Mouse (Mus musculus): Measurements from ENCODE around the gene Cgas.

Cgas gene

DNA sequence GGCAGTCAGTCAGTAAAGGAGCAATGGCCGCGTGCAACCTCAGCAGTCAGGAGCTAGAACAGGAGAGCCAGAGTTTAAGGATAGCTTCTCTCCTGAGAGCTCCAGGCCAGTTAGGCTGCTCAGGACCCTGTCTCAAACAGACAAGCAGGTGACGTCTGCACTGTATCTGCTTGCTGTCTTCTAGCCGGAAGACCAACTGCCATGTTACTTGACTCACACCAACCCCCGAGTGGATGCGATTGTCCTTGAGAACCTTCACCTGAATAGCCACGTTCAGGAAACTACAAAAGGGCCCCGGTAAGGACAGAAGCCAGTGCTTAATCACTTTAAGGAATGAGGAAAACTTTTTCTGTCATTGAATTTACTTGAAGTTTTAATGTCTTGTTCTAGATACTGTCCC is 14.0 kb upstream of the Cgas start:
- no peak for DNase-seq

DNA sequence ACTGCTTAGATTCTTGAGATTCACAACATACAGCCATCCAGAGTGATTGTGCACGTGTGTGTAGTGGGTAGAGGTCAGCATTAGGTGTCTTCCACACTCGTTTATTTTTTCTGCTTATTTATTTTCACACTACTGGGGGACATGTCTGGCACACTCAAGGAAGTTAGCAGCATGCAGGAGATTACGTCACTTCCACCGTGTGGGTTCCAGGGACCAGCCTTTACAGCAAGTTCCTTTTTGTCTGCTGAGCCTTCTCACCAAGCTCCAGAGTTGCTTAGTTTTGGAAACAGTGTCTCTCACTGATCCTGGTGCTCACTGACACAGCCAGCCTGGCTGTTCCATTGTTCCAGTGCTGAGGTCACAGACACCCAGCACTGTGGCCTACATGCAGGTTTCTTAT is 8.3 kb upstream of the Cgas start:
- no peak for DNase-seq

- no peak for DNase-seq
Observed at GRCm38 (mm10) chr9:78450404-78450803, 7.4 kb upstream of the Cgas start.

DNA sequence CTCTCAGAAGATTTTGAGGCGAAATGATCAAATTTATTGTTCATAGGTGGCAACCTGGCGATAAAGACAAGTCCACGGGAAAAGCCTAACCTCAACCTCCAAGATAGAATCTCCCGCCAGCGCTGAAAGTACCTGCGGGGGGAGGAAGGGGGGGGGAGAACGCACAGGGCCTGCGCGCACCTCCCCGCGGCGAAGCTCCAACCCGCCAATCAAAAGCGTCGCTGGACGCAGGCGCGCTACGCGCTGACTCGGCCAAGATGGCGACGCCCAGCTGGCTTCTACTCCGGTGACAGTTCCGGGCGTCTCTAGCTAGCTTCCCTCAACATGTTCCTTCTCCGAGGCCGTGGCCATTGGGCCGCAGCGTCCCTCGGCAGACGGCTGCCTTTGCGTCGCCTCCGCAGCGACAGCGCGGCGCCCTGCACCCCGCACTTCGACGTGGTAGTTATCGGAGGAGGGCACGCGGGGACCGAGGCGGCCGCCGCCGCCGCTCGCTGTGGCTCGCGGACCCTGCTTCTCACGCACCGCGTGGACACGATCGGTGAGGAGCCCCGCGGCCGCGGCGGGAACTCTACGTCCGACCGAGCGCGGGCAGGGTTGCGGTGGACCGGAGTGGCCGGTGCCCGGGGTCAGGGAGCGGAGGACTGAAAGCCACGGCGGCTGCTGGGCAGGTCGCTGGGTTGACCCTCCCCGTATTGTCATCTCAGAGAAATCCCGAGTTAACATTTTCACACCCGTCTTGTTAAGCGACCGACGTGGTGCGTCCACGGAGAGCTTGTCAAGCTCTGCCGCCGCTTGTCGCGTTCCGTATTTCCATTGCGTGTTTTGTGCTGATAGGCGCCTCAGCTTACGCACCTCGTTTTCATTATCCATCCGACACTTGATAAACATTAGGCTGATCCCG is 5.2 kb upstream of the Cgas start, which contains the start of the genes Mto1 and Gm17324:
Mto1 (plus strand) TSS at position 236 of the 901 bp plus-strand sequence.
Gm17324 (minus strand) TSS at position 814 of the 901 bp plus-strand sequence.
- DNase-seq: peak; percentile 79

DNA sequence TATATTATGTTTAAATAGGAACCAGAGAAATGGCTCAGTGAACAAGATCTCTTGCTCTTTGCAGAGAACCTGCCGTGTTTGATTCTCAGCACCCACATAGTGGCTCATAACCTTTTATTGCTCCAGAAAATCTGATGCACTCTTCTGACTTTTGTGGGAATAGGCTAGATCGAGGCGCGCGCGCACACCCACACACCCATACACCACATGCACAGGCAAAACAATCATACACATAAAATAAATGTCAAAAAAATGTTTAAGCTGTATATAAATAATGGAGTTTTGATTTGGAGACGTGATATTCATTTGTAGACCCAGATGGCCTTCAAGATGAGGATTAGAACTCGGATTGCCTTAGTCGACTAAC is 4.6 kb upstream of the Cgas start:
- DNase-seq: no peak

- no peak for DNase-seq
Observed at GRCm38 (mm10) chr9:78442237-78442578, 829 bp downstream of the Cgas start.

DNA sequence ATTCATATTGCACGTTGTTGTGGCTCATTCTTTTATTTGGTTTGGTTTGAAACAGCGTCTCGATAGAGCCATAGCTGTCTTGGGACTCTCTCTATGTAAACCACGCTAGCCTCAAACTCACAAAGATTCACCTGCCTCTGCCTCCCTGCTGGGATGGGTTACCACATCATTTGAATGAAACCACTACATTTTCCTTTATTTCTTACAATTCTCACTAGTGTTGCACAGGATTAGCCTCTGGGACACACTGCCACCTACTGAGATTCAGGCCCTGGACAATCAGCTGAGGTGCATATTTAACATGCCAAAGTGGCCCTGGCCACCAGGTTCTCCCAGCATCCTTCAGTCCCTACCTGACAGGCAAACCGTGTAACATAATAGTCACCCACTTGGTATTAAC is 3.6 kb downstream of the Cgas start:
- DNase-seq: no peak

DNA sequence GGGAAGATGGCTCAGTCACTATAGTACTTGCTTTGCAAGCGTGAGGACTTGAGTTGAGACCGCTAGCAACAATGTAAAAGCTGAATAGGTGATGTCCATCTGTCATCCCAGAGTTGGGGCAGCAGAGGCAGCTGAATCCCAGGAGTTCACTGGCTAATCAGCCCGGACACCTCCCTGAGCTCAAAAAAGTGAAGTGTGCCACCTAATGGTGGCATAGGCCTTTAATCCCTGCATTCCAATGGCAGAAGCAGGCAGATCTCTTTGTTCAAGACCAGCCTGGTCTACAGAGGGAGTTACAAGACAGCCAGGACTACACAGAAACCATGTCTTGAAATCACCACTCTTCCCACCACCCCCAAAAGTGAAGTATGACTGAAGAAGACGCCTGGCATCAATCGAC is 10.6 kb downstream of the Cgas start:
- no peak for DNase-seq

DNA sequence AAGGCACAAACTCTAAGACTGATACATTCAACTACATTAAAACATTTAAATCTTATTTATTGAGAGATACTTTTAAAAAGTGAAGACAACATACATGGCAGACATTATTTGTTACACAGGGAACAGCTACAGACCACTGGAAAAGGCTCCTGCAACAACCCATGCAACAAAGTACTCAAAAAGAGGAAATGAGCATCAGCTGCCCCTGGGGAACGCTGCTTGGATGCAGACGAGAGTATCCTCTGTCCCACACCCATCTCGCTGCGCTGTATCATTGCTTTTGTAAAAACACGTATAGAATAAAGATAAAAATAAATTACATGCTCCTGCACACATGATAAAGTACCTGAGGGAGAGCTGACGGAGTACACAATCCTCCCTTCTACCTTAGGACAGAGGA is 12.6 kb downstream of the Cgas start:
- no peak for DNase-seq

DNA sequence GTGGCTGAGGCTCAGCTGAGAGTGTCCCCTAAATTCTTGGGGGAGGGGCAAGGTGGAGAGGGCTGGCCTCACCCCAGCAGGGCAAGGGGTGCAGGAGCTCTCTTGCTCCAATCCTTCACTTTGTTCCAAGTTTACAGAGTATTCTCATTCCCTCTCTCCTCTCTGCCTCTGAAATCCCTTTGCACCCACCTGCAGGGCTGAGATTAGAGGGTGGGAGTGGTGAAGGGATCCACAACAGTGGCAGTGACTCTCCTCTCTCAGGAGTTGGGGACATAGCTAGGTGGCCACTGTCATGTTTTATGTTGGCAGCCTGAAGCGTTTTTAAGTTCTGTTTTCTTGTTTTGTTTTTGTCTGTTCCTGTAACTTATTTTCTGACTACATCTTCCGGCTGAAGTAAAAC is 13.5 kb downstream of the Cgas start:
- no peak for DNase-seq

GRCm38 (mm10) chr9:78428870-78429432 is 14.1 kb downstream of the Cgas start:
- DNase-seq: no peak

DNA sequence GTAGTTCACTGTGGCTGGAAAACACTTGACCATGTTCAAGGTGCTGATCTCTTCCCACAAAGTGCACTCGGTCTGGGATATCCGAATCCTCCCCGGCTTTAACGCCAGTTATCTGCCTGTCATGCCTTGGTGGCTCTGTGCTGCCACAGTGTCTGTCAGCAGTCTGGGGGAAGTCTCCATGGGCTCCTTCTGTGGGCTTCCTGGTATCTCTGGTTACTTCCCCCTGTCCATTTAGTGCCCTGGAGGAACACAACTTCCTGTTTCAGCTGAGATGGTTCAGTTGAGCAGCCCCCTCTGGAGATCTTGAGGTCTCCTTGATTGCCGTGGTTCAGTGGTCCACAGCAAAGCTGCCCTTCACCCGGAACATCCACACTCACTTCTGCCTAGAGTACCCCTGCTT is 14.9 kb downstream of the Cgas start:
- DNase-seq: no peak

DNA sequence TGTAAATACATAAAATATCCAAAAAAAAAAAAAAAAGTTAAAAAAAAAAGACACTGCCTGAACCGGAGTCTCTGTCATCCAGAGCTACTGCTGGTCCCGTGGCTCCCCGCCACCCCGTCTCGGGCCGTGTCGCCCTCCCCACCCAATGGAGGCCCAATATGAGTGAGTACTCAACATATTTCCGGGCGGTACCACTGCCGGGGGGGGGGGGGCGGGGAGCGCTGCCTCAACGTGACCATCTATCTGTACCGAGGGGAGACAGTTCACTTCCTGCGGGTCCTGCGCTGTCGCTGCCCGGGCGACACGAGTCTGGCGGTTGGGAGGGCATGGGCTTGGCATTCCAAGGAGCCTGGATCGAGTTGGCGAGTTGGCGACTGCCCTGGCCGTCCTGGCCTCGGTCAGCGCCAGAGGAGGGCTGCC is 15.7 kb downstream of the Cgas start:
- DNase-seq: no peak

- no peak for DNase-seq
Observed at GRCm38 (mm10) chr9:78401596-78401995, 41.4 kb downstream of the Cgas start.

DNA sequence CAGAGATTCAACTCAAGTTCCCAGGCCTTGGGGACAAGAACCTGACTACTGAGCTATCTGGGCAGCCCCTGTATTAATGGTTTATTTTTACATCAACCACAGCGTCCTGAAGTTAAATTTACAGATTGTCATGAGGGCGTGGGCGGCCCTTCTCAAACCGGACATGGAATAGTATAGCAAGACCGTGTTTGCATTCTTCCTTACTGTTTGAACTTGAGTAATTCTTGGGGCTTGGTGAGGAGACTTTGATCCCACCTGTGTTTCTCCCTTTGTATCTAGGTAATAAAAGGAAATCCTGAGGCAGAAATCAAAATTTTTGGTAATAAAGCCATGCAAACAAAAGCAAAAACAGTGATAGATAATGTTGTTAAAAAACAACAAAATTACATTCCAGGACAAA is 42.5 kb downstream of the Cgas start:
- DNase-seq: no peak

- no peak for DNase-seq
Observed at GRCm38 (mm10) chr9:78396517-78396916, 46.5 kb downstream of the Cgas start.

GRCm38 (mm10) chr9:78395630-78396351 is 47.2 kb downstream of the Cgas start, which contains the start of gene Ddx43:
Ddx43 (plus strand) TSS chr9:78395777.
- DNase-seq: peak; percentile 16

- DNase-seq: no peak
Observed at GRCm38 (mm10) chr9:78395244-78395629, 47.8 kb downstream of the Cgas start.

- DNase-seq: no peak
Observed at GRCm38 (mm10) chr9:78394602-78395001, 48.4 kb downstream of the Cgas start.

DNA sequence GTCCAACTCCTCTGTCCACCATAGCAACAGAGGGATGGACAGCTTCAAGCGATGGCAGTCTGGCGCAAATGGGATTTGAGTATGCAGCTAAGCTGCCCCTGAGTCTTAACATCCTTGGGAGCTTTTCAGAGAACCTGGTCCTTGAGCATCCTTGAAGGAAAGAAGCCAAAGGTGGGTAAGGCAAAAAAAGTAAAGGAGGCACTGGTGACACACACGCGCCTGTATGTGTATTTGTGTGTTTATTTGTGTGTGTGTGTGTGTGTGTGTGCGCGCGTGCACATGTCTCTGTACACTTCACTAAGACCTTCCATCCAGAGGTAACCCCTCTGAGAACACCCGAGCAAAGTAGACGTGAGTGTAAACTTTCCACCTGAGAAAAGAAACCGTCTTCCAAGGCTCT is 49.3 kb downstream of the Cgas start:
- no peak for DNase-seq

- no peak for DNase-seq
Observed at GRCm38 (mm10) chr9:78389981-78390380, 53.1 kb downstream of the Cgas start.

DNA sequence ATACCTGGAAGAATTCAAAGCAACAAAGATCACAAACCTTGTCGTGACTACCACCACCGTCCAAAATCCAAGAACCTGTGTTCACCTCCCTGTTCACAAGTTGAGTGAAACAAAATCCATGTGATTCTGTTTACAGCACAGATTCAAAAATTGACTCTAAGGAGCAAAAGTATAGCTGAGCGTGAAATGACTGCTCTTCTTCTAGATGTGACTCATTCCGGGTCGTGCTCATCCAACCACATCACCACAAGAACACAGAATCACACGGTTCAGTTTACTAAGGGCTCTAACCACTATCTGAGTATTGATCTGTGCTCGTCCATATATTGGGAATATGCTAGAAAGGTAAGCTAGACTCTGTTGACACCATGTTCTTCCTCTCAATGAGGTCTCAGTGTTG is 56.1 kb downstream of the Cgas start:
- DNase-seq: no peak

DNA sequence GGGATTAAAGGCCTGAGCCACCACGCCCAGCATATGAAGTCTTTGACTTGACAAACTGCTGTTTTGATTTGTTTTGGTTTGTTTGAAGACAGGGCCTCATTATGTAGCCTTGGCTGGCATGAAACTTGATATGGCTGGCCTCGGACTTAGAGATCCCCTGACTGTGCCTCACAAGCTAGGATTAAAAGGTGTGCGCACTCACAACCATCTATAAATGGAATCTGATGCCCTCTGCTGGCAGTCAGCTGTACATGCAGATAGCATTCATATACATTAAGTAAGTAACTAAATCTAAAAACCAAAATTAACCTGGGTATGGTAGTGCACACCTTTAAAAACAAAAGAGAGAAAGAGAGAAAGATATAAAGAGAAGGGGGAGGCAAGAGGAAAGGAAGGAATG is 57.1 kb downstream of the Cgas start:
- DNase-seq: no peak
